ENCODE assay signal across 14 mouse cellular contexts in genomic region chr1:114528545-114528944, GRCm38 (mm10).
DNase-seq lines count a peak whose midpoint lies in the region; ATAC-seq lines count a peak whose summit lies in the region.
"Had no signal": no experiment of that assay in that cellular context is flagged by ENCODE, and none has a peak within 500 bp of the region (broad histone marks: within the 10 kb centered on the region; RNA-seq: fewer than 3 reads in every experiment).

No protein-coding gene starts in this region.

- WGBS in midbrain, embryonic 11.5 days = 73% methylated on average over 1 of the region's 1 CpGs
- 82% methylated on average over 1 of the region's 1 CpGs for WGBS in midbrain, embryonic 10.5 days
- WGBS in forebrain, embryonic 15.5 days = 18% methylated on average over 1 of the region's 1 CpGs
- WGBS in midbrain, embryonic 13.5 days = 37% methylated on average over 1 of the region's 1 CpGs

- no peaks in the 10 kb centered on the region; the same call in 1 of the 2 replicates for H3K4me1 ChIP-seq in midbrain, embryonic 11.5 days (ENCODE audit: control insufficient read depth, insufficient read depth, low read length)
- peaks cover 7% of the 10 kb centered on the region; the same call in 1 of the 2 replicates for H3K4me1 ChIP-seq in midbrain, embryonic 10.5 days
- no peaks in the 10 kb centered on the region for H3K4me1 ChIP-seq in forebrain, embryonic 15.5 days
- peaks cover 8% of the 10 kb centered on the region for H3K4me1 ChIP-seq in midbrain, embryonic 13.5 days (replicated peaks)
- H3K4me1 ChIP-seq: heart, embryonic 15.5 days; limb, embryonic 15.5 days had no signal

- H3K27ac ChIP-seq in midbrain, embryonic 11.5 days (ENCODE audit: low read depth, low read length) = no peak overlapping the region
- no peak overlapping the region for H3K27ac ChIP-seq in midbrain, embryonic 10.5 days (replicated peaks)
- H3K27ac ChIP-seq in forebrain, embryonic 15.5 days (replicated peaks) = no peak overlapping the region
- H3K27ac ChIP-seq in midbrain, embryonic 13.5 days = no peak overlapping the region
- H3K27ac ChIP-seq: heart, embryonic 15.5 days; limb, embryonic 15.5 days; stomach, postnatal 0 days had no signal

- no peak overlapping the region for H3K9ac ChIP-seq in midbrain, embryonic 11.5 days (ENCODE audit: low read length)
- H3K9ac ChIP-seq in forebrain, embryonic 15.5 days (replicated peaks) = no peak overlapping the region
- H3K9ac ChIP-seq in midbrain, embryonic 13.5 days (replicated peaks) = no peak overlapping the region
- H3K9ac ChIP-seq: heart, embryonic 15.5 days; limb, embryonic 15.5 days had no signal

- H3K9me3 ChIP-seq in midbrain, embryonic 11.5 days (ENCODE audit: control insufficient read depth, low read length) = no peaks in the 10 kb centered on the region
- no peaks in the 10 kb centered on the region for H3K9me3 ChIP-seq in midbrain, embryonic 10.5 days (replicated peaks)
- H3K9me3 ChIP-seq in forebrain, embryonic 15.5 days = no peaks in the 10 kb centered on the region
- no peaks in the 10 kb centered on the region for H3K9me3 ChIP-seq in midbrain, embryonic 13.5 days
- H3K9me3 ChIP-seq: heart, embryonic 15.5 days; limb, embryonic 15.5 days had no signal

- no peaks in the 10 kb centered on the region for H3K27me3 ChIP-seq in midbrain, embryonic 11.5 days (ENCODE audit: control insufficient read depth, insufficient read depth, low read length)
- H3K27me3 ChIP-seq in midbrain, embryonic 10.5 days (ENCODE audit: low read depth, poor library complexity, severe bottlenecking) = no peaks in the 10 kb centered on the region
- H3K27me3 ChIP-seq in forebrain, embryonic 15.5 days = no peaks in the 10 kb centered on the region
- no peaks in the 10 kb centered on the region for H3K27me3 ChIP-seq in midbrain, embryonic 13.5 days
- H3K27me3 ChIP-seq: heart, embryonic 15.5 days; limb, embryonic 15.5 days had no signal

- H3K4me2 ChIP-seq in midbrain, embryonic 11.5 days = no peak overlapping the region
- H3K4me2 ChIP-seq in forebrain, embryonic 15.5 days (replicated peaks) = no peak overlapping the region
- no peak overlapping the region for H3K4me2 ChIP-seq in midbrain, embryonic 13.5 days (replicated peaks)
- H3K4me2 ChIP-seq: heart, embryonic 15.5 days; limb, embryonic 15.5 days had no signal

- no peak overlapping the region for H3K4me3 ChIP-seq in midbrain, embryonic 11.5 days (ENCODE audit: low read depth, low read length)
- H3K4me3 ChIP-seq in midbrain, embryonic 10.5 days = no peak overlapping the region
- no peak overlapping the region for H3K4me3 ChIP-seq in forebrain, embryonic 15.5 days
- H3K4me3 ChIP-seq in midbrain, embryonic 13.5 days (replicated peaks) = no peak overlapping the region
- H3K4me3 ChIP-seq: heart, embryonic 15.5 days; limb, embryonic 15.5 days had no signal

- DNase-seq in midbrain, embryonic 11.5 days (ENCODE audit: low spot score, missing footprints) = no peak
- DNase-seq in midbrain, embryonic 10.5 days (ENCODE audit: low spot score) = no peak
- DNase-seq in MN1 (ENCODE audit: low spot score) = no peak
- DNase-seq in thymus, postnatal 4 days = no peak
- no peak for DNase-seq in kidney, adult 9 months
- DNase-seq in gastrocnemius, postnatal 36 days = no peak
- DNase-seq: B cell, adult 2 months; gastrocnemius, postnatal 14 days; kidney, adult 2 months had no signal

- ATAC-seq in midbrain, embryonic 11.5 days (ENCODE audit: low FRiP score) = peak; percentile 95
- ATAC-seq in forebrain, embryonic 15.5 days (replicated peaks) = peak; percentile 91
- peak; percentile 96 for ATAC-seq in midbrain, embryonic 13.5 days

- intact Hi-C loops in gastrocnemius, postnatal 36 days (cut with DNase I) = no loop called here

- no peaks in the 10 kb centered on the region for H3K36me3 ChIP-seq in midbrain, embryonic 11.5 days (ENCODE audit: control insufficient read depth, insufficient read depth, low read length)
- no peaks in the 10 kb centered on the region for H3K36me3 ChIP-seq in midbrain, embryonic 10.5 days
- H3K36me3 ChIP-seq in forebrain, embryonic 15.5 days = no peaks in the 10 kb centered on the region
- no peaks in the 10 kb centered on the region for H3K36me3 ChIP-seq in midbrain, embryonic 13.5 days
- H3K36me3 ChIP-seq: heart, embryonic 15.5 days; limb, embryonic 15.5 days had no signal
